Mouse (Mus musculus) forebrain, embryonic 11.5 days (tissue): ENCODE results near the gene Adh1. TPM values are rescaled to one million over a fixed set of nuclear protein-coding genes. Genes with fewer than 3 reads are reported as not detected.

Experiments
- ATAC-seq: fragments of 200-750 bp; cut with Nextera tagmentation; replicated peaks from 2 replicates; pipeline ENCODE4 v1.8.0; 2017; ENCODE audit warnings: moderate TSS enrichment; ENCODE audit not compliant: low FRiP score
- DNase-seq: peaks from one replicate; pipeline ENCODE4 v3.0.0-alpha.2; 2017; ENCODE audit warnings: low spot score
- H3K27ac ChIP-seq: fragments of 300-500 bp; sonication (generic); 2 replicates; pipeline ENCODE4 v1.5.1; 2014; ENCODE audit warnings: low read depth, low read length
- H3K27me3 ChIP-seq: fragments of 300-500 bp; sonication (generic); 2 replicates; pipeline ENCODE4 v1.6.1; 2014; ENCODE audit warnings: mild to moderate bottlenecking, low read length, mixed read lengths; ENCODE audit not compliant: control insufficient read depth, insufficient read depth
- H3K36me3 ChIP-seq: fragments of 300-500 bp; sonication (generic); 2 replicates; pipeline ENCODE4 v1.6.1; 2014; ENCODE audit warnings: mild to moderate bottlenecking, low read length, moderate library complexity, mixed read lengths; ENCODE audit not compliant: control insufficient read depth, insufficient read depth
- H3K4me1 ChIP-seq: fragments of 300-500 bp; sonication (generic); replicated peaks from 2 replicates; pipeline ENCODE4 v1.6.1; 2014; ENCODE audit warnings: low read length, mixed read lengths; ENCODE audit not compliant: control insufficient read depth, insufficient read depth
- H3K4me2 ChIP-seq: fragments of 300-500 bp; sonication (generic); 2 replicates; pipeline ENCODE4 v1.6.1; 2014; ENCODE audit warnings: low read depth, mild to moderate bottlenecking, low read length, moderate library complexity, mixed read lengths; ENCODE audit not compliant: severe bottlenecking
- H3K4me3 ChIP-seq: fragments of 300-500 bp; sonication (generic); 2 replicates; pipeline ENCODE4 v1.5.1; 2014; ENCODE audit warnings: low read depth, low read length
- H3K9ac ChIP-seq: fragments of 300-500 bp; sonication (generic); 2 replicates; pipeline ENCODE4 v1.6.1; 2014; ENCODE audit warnings: low read length
- H3K9me3 ChIP-seq: fragments of 300-500 bp; sonication (generic); 2 replicates; pipeline ENCODE4 v1.6.1; 2016; ENCODE audit warnings: low read length, mixed read lengths; ENCODE audit not compliant: control insufficient read depth
- WGBS: fragments of 180-500 bp; shearing (Covaris S2); extraction: QIAGEN DNeasy Blood & Tissue Kit; methylation state at CpG from one replicate; pipeline ENCODE4 v1.1.7; 2014; 5-methylcytosine and 5-hydroxymethylcytosine counted together
- polyA plus RNA-seq: library from polyadenylated mRNA; unstranded; fragments of >200 nt; fragmentation: Nextera tagmentation; extraction: Ambion mirVana; gene quantifications from 2 replicates; pipeline ENCODE4 v1.2.1, GENCODE M21; 2014

Gene Adh1
- polyA plus RNA-seq, 1 experiment from 2014 or later: 0.16 TPM

DNA sequence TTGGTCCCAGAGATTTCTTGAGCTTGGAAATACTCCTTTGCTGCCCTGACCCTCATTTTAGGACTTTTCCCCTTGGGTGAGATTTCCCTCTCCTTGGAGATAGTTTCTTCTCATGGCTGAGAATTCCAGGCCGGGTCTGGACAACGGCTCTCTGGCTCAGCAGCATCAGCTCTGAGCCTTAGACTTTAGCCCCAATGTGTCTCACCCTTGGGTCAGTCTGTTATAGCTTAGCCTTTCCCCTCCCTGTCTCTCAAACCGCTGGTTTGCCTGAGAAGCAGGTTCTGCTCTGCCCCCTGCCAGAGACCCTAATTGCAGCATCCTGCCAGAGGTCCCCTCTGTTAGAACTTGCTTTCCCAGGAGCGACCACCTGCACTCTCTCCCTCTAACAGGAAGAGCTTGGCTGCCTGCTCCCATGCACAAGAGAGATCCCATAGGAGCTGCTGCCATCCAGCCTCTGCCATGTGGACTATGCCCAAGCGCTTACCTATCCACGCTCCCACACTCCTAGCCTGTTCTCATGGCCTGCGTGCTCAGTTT, 16.4 kb upstream of the Adh1 start:
- Histone ChIP-seq H3K27ac (no peak overlapping the region), H3K9me3 (no peaks in the 10 kb centered on the region), H3K9ac (no peak overlapping the region), H3K4me3 (no peak overlapping the region), H3K36me3 (no peaks in the 10 kb centered on the region), H3K4me2 (no peak overlapping the region), H3K4me1 (no peaks in the 10 kb centered on the region), H3K27me3 (no peaks in the 10 kb centered on the region)
- no peak for DNase-seq
- 81% methylated on average over 7 of the region's 7 CpGs for WGBS
- no peak for ATAC-seq

DNA sequence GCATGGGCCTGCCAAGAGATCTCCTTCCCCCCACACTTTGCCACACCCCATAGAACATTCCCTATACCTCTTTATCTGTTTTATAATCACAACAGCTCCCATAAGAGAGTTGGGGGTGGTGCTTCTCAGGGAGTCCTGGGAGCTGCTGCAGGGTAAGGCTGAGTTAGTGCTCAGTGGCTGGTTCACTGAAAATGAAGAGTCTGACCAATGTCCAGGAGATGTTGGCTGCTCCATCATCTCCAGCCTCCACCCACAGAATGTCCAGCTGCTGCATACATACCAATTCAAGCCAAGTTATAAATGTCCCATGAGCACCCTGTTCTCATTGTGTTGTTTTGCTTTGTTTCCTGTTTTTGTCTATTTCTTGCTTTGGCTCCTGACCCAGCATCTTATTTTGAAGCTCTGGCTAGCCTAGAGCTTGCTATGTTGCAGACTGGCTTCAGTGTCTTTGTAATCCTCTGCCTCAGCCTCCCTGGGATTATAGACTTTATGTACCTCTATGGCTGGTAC, 14.2 kb upstream of the Adh1 start:
- Histone ChIP-seq H3K4me3 (no peak overlapping the region), H3K4me1 (no peaks in the 10 kb centered on the region), H3K4me2 (no peak overlapping the region), H3K9me3 (no peaks in the 10 kb centered on the region), H3K36me3 (no peaks in the 10 kb centered on the region), H3K27ac (no peak overlapping the region), H3K9ac (no peak overlapping the region), H3K27me3 (no peaks in the 10 kb centered on the region)
- no peak for ATAC-seq
- DNase-seq: no peak

DNA sequence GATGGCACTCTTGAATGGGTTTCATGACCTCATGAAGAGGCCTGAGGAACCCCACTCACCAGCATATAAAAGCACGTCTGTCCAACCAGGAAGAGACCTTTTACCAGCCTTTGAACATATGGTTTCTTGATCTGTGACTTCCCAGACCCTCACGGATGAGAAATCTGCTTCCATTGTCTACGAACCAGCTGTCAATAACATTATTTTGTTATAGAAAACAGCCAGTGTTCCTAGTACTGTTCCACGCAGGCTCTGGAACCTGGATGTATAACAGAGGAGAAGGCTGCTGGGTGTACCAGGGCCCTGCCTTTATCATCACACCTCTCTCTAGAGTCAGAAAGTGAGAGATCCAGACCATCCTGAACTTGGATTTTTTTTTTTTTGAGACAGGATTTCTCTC, 13.6 kb upstream of the Adh1 start:
- Histone ChIP-seq H3K4me1 (no peaks in the 10 kb centered on the region), H3K36me3 (no peaks in the 10 kb centered on the region), H3K4me2 (no peak overlapping the region), H3K27me3 (no peaks in the 10 kb centered on the region), H3K9me3 (no peaks in the 10 kb centered on the region), H3K4me3 (no peak overlapping the region), H3K27ac (no peak overlapping the region), H3K9ac (no peak overlapping the region)
- ATAC-seq (no peak), DNase-seq (no peak)
- WGBS: 86% methylated on average over 4 of the region's 4 CpGs

DNA sequence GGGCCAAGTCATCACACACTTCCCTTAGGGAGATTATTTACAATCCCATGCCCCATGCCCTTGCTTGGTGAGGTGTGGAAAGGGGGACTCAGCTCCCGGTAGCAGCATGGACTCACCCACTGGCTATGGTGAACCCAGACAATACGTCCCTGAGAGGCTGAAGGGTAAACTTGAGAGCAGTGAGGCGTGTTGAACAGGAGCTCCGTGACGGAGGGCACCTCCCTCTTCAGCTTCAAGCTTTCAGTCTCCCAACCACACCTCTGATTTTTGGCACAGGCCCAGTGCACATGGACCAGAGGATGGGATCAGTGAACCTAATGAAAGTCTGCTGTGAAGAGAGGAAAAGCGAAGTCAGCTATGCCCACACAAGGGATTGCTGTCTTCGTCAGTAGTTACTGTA, 12.8 kb upstream of the Adh1 start:
- WGBS: 89% methylated on average over 7 of the region's 7 CpGs
- Histone ChIP-seq H3K4me2 (no peak overlapping the region), H3K27ac (no peak overlapping the region), H3K36me3 (no peaks in the 10 kb centered on the region), H3K4me3 (no peak overlapping the region), H3K27me3 (no peaks in the 10 kb centered on the region), H3K4me1 (no peaks in the 10 kb centered on the region), H3K9ac (no peak overlapping the region), H3K9me3 (no peaks in the 10 kb centered on the region)
- ATAC-seq: no peak
- DNase-seq: no peak

DNA sequence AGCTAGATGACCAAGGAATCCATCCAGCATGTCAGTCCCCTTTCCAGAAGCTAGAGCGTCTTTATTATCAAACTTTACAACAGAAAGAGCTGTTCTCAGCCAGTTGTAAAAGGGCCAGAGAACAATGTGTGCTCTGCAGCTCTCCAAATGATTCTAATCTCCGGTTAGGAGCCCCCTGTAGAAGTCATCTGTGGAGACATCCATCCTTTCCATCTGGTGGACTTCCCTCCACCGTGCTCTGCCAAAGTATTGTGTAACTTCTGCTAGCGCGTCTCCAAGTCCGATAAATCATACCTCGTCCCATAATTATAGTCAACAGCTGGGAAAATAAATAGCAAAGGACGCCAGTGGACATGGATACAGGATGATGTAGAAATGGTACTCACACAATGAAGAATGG, 12.0 kb upstream of the Adh1 start:
- H3K4me3 ChIP-seq: no peak overlapping the region
- WGBS: 93% methylated on average over 8 of the region's 8 CpGs
- no peaks in the 10 kb centered on the region for H3K27me3 ChIP-seq
- H3K4me2 ChIP-seq: no peak overlapping the region
- ATAC-seq (no peak), DNase-seq (no peak)
- no peak overlapping the region for H3K27ac ChIP-seq
- no peaks in the 10 kb centered on the region for H3K36me3 ChIP-seq
- H3K9ac ChIP-seq: no peak overlapping the region
- no peaks in the 10 kb centered on the region for H3K4me1 ChIP-seq
- H3K9me3 ChIP-seq: no peaks in the 10 kb centered on the region

DNA sequence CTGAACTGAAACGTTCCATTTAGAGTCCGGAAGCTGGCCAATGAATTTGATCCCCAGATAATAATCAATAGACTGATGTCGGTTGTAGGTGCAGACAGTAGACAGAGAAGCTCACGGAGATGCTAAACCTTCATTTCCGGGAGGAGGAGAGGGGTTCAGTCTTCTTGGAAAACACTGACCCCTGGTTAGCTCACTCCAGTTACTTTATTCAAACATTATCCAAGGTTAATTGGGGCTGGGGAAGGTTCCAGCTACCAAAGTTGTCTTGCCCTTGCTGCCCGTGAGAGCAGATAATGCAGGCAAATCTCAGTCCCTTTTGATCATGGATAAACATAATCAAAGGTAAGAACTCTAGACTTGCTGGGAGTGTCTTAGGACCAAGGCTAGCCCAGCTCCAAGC, 9.6 kb upstream of the Adh1 start:
- Histone ChIP-seq H3K4me3 (no peak overlapping the region), H3K4me1 (no peaks in the 10 kb centered on the region), H3K4me2 (no peak overlapping the region), H3K27ac (no peak overlapping the region), H3K9ac (no peak overlapping the region), H3K36me3 (no peaks in the 10 kb centered on the region), H3K27me3 (no peaks in the 10 kb centered on the region), H3K9me3 (no peaks in the 10 kb centered on the region)
- ATAC-seq (no peak), DNase-seq (no peak)
- 86% methylated on average over 6 of the region's 6 CpGs for WGBS

DNA sequence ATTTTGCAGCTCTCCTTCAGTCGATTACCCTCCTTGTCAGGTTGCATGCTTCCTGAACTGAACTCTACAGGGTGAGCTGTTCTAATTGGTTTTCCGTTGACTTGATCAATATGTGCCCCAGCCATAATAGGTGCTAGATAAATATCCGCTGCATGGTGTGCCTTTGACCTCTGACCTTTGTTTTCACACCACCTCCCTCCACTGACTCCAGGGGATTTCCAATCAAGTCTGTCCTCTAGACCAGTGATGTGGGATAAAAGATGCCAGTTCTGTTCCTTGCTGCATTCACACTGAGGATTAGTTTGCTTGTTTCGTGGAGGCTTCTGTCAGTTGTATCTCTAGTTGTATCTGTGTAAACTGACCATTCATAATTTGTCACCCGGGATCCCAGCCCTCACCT, 6.6 kb upstream of the Adh1 start:
- H3K36me3 ChIP-seq: no peaks in the 10 kb centered on the region
- H3K4me2 ChIP-seq: no peak overlapping the region
- no peak overlapping the region for H3K4me3 ChIP-seq
- 36% methylated on average over 5 of the region's 5 CpGs for WGBS
- no peaks in the 10 kb centered on the region for H3K27me3 ChIP-seq
- H3K9me3 ChIP-seq: no peaks in the 10 kb centered on the region
- H3K9ac ChIP-seq: no peak overlapping the region
- DNase-seq: no peak
- no peak overlapping the region for H3K27ac ChIP-seq
- H3K4me1 ChIP-seq: no peaks in the 10 kb centered on the region
- peak; percentile 27; the same call in 1 of the 2 replicates for ATAC-seq

DNA sequence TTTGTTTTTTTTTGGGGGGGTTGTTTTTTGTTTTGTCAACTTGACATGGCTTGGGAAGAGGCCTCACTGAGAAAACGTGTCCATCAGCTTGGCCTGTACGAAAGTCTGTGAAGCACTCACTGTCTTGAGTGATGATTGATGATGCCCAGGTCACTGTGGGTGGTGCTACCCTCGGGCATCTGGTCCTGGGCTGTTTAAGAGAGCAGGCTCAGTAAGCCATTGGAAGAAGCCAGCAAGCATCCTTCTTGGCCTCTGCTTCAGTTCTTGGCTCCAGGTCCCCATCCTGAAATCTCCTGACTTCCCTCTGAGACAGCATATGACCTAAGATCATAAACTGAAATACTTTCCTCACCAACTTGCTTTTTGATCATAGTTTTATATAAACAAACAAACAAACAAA, 5.4 kb upstream of the Adh1 start:
- Histone ChIP-seq H3K4me2 (no peak overlapping the region), H3K27me3 (no peaks in the 10 kb centered on the region), H3K27ac (no peak overlapping the region), H3K36me3 (no peaks in the 10 kb centered on the region), H3K9ac (no peak overlapping the region), H3K4me1 (no peaks in the 10 kb centered on the region), H3K4me3 (no peak overlapping the region), H3K9me3 (no peaks in the 10 kb centered on the region)
- no peak for ATAC-seq
- DNase-seq: no peak
- 77% methylated on average over 3 of the region's 3 CpGs for WGBS

DNA sequence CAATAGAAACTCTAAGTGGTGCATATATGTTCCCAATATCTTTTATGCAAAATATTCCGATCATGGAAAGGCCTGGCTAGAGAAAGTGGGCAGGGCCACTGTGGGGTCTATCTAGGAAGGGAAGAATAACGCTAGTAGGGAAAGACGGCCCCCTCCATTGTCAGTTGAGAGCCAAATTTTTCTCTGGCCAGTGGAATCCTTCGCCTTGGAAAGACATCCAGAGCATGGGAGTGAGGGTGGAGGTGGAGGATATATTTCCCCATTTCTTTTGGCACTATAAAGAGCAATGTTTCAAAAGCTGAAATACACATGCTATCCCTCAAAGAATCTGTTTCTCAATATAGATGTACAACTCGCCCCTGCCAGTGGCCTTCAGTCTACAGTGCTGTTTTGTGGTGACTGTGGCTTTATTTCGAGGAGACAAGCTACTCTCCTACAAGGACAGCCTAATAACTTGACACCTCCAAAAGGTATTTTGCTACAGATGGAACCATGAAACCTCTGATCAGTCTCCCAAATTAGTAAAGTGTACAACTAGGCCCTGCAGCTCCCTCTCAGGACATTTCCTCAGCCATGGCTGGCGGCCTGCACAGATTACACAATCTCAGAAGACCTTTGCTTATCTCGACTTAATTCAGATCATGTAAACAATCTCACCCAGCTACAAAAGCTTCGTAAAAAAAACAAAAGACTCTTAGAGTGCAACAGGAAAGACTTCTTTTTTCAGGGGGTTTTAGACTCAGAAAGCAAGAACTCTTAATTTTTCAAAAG, 4.8 kb upstream of the Adh1 start:
- 76% methylated on average over 9 of the region's 9 CpGs for WGBS
- DNase-seq: no peak
- Histone ChIP-seq H3K4me1 (no peaks in the 10 kb centered on the region), H3K4me2 (no peak overlapping the region), H3K36me3 (no peaks in the 10 kb centered on the region), H3K9ac (no peak overlapping the region), H3K4me3 (no peak overlapping the region), H3K27me3 (no peaks in the 10 kb centered on the region), H3K27ac (no peak overlapping the region), H3K9me3 (no peaks in the 10 kb centered on the region)
- ATAC-seq: no peak
